Mouse (Mus musculus): Measurements from ENCODE around the gene Pou5f1.
A peak's percentile ranks its signal among the peaks of the same experiment; 100 is the strongest.
"Not testable (repeated sequence)": the region's sequence is repeated elsewhere in the genome, so short reads cannot be mapped to it uniquely, and the experiment has no call there.

Gene Pou5f1

DNA sequence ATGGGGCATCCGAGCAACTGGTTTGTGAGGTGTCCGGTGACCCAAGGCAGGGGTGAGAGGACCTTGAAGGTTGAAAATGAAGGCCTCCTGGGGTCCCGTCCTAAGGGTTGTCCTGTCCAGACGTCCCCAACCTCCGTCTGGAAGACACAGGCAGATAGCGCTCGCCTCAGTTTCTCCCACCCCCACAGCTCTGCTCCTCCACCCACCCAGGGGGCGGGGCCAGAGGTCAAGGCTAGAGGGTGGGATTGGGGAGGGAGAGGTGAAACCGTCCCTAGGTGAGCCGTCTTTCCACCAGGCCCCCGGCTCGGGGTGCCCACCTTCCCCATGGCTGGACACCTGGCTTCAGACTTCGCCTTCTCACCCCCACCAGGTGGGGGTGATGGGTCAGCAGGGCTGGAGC is at the start of gene Pou5f1:
TSS of gene Pou5f1 (plus strand) at position 243 of the 400 bp plus-strand sequence.
- no peak for DNase-seq (ENCODE audit: low spot score in 2 of 2)

DNA sequence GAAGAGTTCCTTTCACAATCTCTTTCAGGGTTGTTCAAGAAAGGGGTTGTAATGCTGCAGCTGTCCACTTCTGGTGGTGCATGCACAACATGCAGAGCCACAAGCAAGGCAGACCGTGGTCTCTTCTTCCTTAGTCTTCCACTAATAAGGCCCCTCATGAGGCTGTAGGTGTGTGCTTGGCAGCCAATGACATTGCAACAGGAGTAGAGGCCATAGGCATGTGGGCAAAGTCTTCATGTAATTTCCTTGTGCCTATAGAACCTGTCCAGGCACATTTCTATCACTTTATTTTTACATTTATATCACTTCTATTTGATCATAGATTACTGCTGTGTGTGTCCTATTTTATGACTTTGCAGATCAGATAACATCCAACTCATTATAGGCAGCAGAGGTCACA is 47.6 kb upstream of the Pou5f1 start:
- DNase-seq (ENCODE audit: low spot score in 2 of 2): not testable (repeated sequence)

DNA sequence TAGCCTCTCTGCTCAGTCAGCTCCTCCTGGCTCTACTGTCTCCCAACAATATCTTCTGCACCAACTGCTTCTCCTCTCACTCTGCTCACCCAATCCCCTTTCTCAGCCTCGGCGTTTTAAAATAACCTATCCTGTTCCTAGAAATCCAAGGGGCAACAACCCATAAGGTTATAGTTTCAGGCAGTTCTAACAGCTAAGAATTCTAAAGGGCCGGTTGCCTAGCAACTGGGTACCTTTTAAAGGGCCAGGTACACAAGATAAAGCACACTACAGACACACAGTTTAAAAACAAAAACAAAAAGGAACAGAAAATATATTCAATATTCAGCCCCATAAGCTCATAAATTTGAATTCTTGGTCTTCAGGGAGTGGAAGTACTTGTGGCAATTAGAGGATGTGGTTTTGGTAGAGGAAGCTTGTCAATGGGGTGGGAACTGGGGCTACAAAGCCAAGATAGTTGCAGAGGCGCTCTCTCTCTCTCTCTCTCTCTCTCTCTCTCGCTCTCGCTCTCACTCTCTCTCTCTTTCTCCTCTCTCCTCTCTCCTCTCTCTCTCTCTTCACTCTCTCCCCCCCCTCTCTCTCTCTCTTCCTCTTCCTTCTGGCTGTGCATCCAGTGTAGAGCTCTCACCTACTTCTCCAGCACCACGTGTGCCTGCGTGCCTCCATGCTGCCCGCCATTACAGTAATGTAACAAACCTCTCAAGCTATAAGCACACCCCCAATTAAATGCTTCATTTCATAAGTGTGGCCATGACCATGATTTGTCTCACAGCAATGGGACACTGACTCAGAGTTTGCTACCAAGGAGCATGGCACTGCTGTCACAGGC is 45.1 kb upstream of the Pou5f1 start:
- not testable (repeated sequence) for DNase-seq (ENCODE audit: low spot score in 2 of 2)

DNA sequence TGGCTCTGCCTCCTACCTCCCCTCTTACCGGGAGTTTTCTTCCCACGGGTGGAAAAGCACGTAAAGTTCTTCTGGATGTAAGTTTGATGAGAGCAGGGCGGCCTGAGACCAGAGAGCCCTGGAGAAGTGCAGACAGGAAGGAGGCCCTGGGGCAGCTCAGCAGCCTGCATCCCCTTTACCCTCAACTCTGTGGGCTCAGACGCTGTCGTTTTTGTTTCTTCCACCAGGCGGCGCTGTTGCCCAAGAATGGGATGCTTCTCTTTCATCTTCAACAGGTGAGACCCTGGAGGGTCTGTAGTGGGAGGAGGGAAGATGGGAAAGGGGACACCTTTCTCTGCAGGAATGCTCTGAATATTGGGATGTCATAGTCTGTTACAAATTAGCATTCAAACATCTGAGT is 40.2 kb upstream of the Pou5f1 start:
- DNase-seq (ENCODE audit: low spot score in 2 of 2): not testable (repeated sequence)

DNA sequence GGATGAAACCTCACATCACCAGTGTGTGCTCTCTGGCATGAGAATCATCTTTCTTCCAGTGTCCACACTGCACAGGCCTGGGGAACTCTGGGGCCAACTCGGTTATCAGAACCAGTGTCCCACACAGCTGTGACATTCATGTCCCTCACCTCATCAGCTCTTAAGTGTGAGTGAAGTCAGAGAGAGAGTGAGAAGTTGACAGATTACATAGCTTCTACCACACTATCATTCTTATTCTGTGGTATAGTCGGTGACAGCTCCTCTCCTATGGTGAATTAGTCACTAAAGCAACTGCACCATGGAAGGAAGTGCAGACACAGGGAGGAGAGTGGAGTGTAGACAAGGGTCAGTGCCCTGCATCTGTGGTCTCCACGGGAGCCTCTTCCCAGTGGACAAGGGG is 36.9 kb upstream of the Pou5f1 start:
- not testable (repeated sequence) for DNase-seq (ENCODE audit: low spot score in 2 of 2)

DNA sequence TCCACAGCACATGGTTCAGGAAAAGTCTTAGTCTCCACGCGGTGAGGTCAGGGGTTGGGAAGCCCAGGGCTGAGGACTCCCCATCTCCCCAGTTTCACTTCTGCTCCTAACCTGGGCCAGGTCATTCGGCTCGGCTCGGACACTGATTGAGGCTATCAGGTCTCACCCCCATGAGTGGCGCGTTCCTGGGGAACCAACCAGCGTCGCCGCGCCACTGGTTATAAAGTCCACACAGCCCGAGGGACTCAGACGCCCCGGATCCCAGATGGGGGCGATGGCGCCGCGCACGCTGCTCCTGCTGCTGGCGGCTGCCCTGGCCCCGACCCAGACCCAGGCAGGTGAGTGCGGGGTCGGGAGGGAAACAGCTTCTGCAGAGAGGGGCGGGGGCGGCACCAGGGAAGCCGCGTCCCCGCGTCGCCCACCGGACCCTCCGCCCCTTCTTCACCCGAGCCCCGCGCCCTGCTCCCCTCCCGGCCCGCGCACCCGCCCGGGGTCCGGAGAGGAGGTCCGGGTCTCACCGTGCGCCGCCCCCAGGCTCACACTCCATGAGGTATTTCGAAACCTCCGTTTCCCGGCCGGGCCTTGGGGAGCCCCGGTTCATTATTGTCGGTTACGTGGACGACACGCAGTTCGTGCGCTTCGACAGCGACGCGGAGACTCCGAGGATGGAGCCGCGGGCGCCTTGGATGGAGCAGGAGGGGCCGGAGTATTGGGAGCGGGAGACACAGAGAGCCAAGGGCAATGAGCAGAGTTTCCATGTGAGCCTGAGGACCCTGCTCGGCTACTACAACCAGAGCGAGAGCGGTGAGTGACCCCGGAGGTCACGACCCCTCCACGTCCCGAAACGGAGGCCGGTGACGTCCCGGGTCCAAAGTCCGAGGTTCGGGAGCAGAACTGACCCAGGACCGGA is 35.7 kb upstream of the Pou5f1 start, which contains the start of gene H2-Q10:
TSS of gene H2-Q10 (plus strand) at position 248 of the 910 bp plus-strand sequence.
- no peak for DNase-seq (ENCODE audit: low spot score in 2 of 2)

DNA sequence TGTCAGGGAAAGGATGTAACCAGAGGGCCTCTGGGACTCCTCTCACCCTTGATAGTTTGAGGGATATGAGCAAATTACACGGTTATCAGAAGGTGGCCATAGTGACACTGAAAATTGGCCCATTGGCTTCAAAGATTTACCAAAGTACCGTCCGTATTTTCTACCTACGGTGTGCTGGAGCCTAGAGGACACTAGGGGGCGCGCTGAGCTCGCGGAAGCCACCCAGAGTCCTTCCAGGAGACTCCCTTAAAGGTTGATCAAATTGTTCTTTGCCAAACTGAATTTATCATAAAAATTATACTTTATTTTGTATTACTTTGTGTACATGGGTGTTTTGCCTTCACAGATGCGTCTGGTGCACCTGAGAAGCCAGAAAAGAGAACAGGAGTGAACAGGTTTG is 21.8 kb upstream of the Pou5f1 start:
- DNase-seq (ENCODE audit: low spot score in 2 of 2): peak in 1 of 2 experiments; percentile 62

DNA sequence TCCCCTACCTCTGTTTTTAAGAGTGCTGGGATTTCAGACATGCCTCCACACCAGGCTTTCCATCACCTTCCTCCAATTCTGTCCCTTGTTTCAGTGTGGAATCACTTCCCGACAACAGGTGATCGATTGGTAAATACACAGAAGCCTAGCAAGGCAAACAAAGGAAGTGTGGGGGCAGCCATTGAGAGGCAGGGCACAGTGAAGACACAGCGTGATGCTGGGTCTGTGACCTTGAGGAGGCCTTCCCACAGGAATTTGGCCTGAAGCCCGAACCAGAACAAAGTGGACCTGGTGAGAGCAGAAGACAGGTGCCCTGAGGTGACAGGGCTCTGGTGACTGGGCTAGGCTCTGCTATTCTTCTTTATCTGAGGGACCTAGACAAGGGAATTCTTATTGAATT is 20.1 kb upstream of the Pou5f1 start:
- no peak for DNase-seq (ENCODE audit: low spot score in 2 of 2)

DNA sequence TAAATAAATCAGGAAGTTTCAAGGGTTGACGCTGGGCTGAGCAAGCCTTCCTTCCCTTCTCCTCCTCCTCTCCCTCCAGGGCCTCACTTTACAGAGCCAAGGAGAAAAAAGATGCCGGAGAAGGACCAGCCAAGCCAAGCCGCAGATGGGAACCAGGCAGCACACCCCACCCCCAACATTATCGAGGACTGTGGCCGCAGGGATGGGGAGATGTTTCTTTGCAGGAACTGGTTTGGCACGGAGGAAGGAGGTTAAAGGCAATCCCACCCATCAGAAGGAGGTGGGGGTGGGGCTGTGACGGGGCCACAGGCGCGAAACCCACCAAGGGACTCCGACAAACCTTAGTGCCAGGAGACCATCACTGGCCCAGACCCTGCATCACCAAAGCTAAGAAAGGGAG is 19.1 kb upstream of the Pou5f1 start:
- DNase-seq (ENCODE audit: low spot score in 2 of 2): no peak

DNA sequence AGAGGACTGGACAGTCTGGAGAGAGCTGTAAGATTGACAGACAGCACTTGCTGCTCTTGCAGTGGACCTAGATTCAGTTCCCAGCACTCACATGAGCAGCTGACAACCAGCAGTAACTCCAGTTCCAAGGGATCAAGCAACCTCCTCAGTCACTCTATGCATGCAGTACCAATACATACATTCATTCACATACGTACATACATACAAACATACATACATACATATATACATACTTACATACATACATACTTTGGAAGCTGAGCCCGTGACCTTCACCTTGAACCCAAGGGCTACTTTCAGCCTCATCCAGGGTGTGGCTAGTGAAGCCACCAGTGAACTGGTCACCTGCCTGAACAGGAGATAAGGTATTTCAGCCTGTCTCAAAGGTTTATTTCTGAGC is 17.8 kb upstream of the Pou5f1 start:
- no peak for DNase-seq (ENCODE audit: low spot score in 2 of 2)

DNA sequence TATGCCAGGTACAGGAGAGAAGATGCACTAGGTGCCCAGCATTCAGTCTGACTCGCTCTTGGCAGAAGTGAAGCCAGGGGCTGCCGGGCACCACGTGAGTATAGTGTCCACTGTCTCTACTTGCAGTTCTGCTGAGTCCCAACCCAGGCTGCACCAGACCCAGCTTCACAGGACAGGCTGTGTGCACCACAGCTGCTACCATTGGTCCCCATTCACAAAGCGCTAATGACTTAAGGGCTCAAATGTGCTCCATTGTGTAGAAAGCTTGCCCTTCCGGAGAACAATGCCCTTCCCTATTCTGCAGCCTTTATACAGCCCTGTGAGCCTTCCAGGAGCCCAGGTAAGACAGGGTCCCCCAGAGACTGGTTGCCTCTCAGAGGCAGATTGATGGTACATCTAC is 15.5 kb upstream of the Pou5f1 start:
- DNase-seq (ENCODE audit: low spot score in 2 of 2): no peak

DNA sequence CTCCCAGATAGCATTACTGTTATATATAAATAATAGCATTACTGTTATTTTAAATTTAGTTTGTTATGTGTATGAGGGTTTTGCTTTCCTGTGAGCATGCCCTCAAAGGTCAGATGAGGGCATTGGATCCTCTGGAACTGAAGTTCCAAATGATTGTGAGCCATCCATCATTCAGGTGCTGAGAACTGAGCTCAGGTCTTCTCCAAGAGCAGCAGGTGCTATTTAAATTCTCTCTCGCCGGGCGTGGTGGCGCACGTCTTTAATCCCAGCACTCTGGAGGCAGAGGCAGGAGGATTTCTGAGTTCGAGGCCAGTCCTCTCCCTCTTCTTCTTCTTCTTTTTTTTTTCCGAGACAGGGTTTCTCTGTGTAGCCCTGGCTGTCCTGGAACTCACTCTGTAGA is 8.7 kb upstream of the Pou5f1 start:
- no peak for DNase-seq (ENCODE audit: low spot score in 2 of 2)

DNA sequence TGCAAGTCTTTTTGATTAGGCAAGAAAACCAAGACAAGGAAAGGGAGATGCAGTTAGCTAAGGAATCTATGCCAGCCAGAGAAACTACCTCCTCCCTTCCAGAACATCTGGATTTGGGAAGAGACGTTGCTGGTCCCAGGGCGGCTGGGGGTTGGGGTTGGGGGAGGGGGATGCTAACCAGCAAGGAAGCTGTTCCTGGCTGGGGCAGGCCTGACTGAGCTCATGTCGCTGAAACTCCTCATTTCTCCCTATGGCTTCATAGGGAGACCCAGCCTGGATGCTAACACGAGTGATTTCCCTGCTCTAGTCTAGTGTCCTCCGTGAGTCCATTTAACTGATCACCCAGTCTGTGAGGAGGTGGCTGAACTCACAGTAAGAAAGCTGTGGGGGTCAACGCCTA is 3.6 kb upstream of the Pou5f1 start:
- DNase-seq (ENCODE audit: low spot score in 2 of 2): no peak

DNA sequence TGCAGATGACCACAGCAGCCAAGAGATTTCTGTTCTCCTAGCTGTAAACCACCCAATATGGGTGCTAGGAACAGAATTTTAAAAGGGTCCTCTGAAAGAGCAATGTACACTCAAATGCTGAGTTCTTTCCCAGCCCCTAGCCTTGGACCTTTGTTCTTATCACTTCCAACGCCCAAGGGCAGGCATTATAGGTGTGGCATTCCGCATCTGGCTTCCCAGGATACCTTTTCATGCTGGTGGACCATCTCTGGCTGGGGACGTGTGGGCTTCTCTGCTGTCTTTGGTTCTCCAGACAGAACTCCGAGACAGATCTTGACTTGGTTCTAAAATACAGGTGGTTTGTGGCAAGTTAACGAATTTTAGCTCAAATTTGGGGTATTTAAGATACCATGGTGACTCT is 3.1 kb upstream of the Pou5f1 start:
- no peak for DNase-seq (ENCODE audit: low spot score in 2 of 2)

DNA sequence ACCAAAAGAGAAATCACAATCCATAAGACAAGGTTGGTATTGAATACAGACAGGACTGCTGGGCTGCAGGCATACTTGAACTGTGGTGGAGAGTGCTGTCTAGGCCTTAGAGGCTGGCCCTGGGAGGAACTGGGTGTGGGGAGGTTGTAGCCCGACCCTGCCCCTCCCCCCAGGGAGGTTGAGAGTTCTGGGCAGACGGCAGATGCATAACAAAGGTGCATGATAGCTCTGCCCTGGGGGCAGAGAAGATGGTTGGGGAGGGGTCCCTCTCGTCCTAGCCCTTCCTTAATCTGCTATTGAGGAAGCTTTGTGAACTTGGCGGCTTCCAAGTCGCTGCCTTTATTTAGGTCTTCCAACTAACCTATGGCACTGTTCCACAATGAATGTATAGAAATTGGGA is 2.0 kb upstream of the Pou5f1 start:
- DNase-seq (ENCODE audit: low spot score in 2 of 2): no peak

DNA sequence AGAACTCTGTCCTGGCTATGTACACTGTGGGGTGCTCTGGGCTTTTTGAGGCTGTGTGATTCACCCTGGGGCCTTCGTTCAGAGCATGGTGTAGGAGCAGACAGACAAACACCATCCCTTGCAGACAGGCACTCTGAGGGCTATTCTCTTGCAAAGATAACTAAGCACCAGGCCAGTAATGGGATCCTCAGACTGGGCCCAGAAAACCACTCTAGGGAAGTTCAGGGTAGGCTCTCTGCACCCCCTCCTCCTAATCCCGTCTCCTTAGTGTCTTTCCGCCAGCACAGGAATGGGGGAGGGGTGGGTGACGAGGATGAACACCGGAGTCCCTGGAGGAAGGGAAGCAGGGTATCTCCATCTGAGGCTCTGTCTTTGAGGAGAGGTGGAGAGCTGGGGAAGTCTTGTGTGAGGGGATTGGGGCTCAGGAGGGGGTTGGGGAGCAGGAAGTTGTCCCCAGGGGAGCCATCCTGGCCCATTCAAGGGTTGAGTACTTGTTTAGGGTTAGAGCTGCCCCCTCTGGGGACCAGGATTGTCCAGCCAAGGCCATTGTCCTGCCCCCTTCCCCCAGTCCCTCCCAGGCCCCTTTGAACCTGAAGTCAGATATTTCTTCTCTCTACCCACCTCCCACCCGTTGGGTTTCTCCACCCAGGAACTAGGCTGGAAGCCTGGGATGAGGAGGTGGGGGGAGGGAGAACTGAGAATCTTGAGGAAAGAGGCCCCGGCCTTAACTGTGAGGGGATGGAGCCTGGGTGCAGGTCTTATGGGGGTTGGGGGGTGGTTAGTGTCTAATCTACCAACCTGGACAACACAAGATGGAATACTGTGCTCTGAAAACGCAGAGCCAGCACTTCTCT is 963 bp upstream of the Pou5f1 start:
- DNase-seq (ENCODE audit: low spot score in 2 of 2): no peak

DNA sequence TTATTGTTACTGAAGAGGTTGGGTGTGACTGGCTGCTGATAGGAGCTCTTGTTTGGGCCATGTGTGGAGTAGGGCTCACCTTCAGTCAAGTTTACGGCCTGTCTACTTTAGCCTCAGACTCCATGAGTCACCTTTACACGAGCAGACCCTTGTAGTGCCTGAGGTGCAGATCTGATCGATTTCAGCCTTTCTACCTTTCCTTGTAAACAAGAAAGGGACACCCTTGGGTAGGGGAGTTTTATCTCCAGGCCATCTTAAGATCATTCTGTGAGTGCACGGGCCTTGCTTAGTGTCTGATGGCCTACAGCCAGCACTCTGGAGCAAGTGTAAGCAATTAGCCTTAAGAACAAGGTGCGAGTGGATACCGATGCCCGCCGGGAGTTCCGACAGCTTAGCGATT is 1.1 kb downstream of the Pou5f1 start:
- DNase-seq (ENCODE audit: low spot score in 2 of 2): no peak

DNA sequence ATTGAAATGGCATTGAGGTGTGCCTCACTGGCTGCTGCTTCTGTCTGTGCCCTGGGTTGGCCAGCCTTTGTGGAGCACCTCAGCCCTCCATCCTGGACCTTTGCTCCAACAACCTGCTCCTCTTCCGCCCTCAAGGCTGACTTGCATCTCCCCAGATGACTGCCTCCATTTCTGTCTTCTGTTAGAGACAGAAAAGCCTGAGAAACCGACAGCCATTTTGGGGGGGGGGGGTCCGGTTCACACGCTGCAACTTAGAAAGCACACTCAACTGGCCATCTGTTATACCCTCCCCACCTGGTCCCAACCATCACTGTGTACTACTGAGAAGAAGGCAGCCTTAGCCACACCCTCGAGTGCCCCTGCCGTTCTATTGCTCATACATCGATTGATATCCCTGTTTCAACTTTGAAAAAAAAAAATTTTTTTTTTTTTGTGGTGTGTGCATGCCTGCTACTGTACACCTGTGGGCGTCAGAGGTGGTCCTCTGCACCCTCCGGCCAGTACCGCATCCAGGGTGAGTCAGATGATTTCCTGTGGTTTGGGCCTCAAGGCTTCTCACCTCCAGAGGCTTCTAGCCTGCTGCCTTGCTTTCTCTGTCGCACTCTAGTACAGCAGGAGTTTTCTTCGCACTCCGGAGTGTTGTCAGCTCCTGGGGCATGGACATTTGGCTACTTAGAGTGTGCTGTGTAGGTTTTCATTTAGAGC is 1.9 kb downstream of the Pou5f1 start:
- no peak for DNase-seq (ENCODE audit: low spot score in 2 of 2)

DNA sequence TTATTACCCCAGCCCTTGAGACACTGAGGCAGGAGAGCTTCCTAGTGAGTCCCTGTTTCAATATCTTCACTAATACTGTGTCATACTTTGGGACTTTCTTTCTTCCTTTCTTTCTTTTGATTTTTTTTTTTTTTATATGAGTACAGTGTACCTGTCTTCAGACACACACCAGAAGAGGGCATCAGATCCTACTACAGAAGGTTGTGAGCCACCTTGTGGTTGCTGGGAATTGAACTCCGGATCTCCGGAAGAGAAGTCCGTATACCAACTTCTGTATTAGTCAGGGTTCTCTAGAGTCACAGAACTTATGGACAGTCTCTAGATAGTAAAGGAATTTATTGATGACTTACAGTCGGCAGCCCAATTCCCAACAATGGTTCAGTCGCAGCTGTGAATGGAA is 2.5 kb downstream of the Pou5f1 start:
- not testable (repeated sequence) for DNase-seq (ENCODE audit: low spot score in 2 of 2)

DNA sequence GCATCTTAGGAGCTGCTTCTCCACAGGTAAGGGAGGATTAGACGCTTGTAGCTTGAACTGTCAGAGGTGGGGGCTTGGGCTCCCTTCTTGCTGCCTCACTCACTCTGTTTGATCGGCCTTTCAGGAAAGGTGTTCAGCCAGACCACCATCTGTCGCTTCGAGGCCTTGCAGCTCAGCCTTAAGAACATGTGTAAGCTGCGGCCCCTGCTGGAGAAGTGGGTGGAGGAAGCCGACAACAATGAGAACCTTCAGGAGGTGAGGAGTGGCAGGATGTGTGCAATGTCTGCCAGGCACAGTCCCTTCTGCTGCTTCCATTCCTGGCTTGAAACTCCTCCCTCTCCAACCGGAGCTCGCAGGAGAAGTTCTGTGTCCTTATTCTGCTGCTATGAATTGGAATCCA is 3.5 kb downstream of the Pou5f1 start:
- DNase-seq (ENCODE audit: low spot score in 2 of 2): peak; percentile 43 to 68
